Mouse (Mus musculus) ES-E14 (cell line): ENCODE measurements at regions not wholly inside any gene's neighbourhood (a gene's known extent, or its start where the extent isn't known, plus 50 kb on each side); places are given as distances from the start of the nearest gene placed in this dataset.

Experiments used
- HCFC1 ChIP-seq: IDR thresholded peaks from 2 replicates; pipeline ENCODE4 v1.6.1; 2012; ENCODE audit warnings: low read length, inconsistent platforms, borderline replicate concordance; ENCODE audit not compliant: insufficient read depth
- MAFK ChIP-seq: IDR thresholded peaks from 2 replicates; pipeline ENCODE4 v1.6.1; 2014; ENCODE audit warnings: mild to moderate bottlenecking, low read depth, low read length, inconsistent platforms; ENCODE audit not compliant: insufficient read depth
- ZC3H11A ChIP-seq: IDR thresholded peaks from 2 replicates; pipeline ENCODE4 v1.6.1; 2012; ENCODE audit warnings: low read depth, mild to moderate bottlenecking, inconsistent platforms, low read length, borderline replicate concordance
- ZNF384 ChIP-seq: IDR thresholded peaks from 2 replicates; pipeline ENCODE4 v1.6.1; 2012; ENCODE audit warnings: low read depth, low read length, inconsistent platforms

GRCm38 (mm10) chr13:52323691-52324090, 207.4 kb downstream of the Diras2 start:
- TF ChIP-seq ZC3H11A = no peak
- TF ChIP-seq ZNF384 = no peak
- TF ChIP-seq MAFK = no peak
- TF ChIP-seq HCFC1 = no peak
